Mouse (Mus musculus): Measurements from ENCODE around the gene Elovl3.

DNA sequence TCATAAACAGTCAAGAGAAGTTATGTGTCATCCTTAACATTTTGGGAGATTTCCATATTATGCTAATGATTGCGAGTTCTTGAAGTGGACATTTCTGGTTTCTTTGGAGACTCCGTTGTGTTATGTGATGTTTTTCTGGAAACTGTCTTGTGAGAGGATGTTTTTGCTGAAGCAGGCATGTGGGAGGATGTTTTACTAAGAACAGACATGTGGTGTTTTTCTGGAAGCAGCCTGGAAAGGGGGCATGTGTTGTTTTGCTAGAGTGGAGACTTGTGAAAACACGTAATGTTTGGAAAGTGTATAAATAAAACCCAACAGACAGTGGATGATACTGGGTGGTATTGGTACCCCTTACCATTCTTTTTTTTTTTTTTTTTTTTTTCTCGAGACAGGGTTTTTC is 36.4 kb upstream of the Elovl3 start:
- TF ChIP-seq POLR2A (IDR thresholded peaks at IDR 0.05; ENCODE audit: insufficient read depth, low read depth, low read length), result no peak
- no peak for TF ChIP-seq EP300 (IDR thresholded peaks at IDR 0.05; ENCODE audit: insufficient read depth, low read depth, low read length)
- no peak for TF ChIP-seq CTCF (IDR thresholded peaks at IDR 0.05)
